Mouse (Mus musculus) spleen, embryonic (tissue): Measurements from ENCODE around the gene Ddit4l.
"Not testable (repeated sequence)": the region's sequence is repeated elsewhere in the genome, so short reads cannot be mapped to it uniquely, and the experiment has no call there.

Experiments used
- CTCF ChIA-PET: fragments of 350-600 bp; sonication (Branson Sonifier 250); formaldehyde crosslinking; loops from one replicate; lab custom pipeline; 2022; lab: Charles Lee

Ddit4l gene

GRCm38 (mm10) chr3:137647427-137648100, 26.2 kb downstream of the Ddit4l start:
- CTCF ChIA-PET = no interaction called here

- CTCF ChIA-PET = no interaction called here
Observed at GRCm38 (mm10) chr3:137649112-137649511, 27.7 kb downstream of the Ddit4l start.

- CTCF ChIA-PET = no interaction called here
Observed at GRCm38 (mm10) chr3:137652853-137653252, 31.4 kb downstream of the Ddit4l start.

- CTCF ChIA-PET = not testable (repeated sequence)
Observed at GRCm38 (mm10) chr3:137671224-137671623, 49.8 kb downstream of the Ddit4l start, which contains the start of gene Gm21962. Gm21962 (plus strand) TSS chr3:137671524.
